Mouse (Mus musculus): Measurements from ENCODE around the gene Prox2.

Gene Prox2

GRCm38 (mm10) chr12:85094010-85094409 lies 16.5 kb downstream of the Prox2 start:
- DNase-seq (ENCODE audit: low spot score in 2 of 2) = peak; percentile 28 to 37

GRCm38 (mm10) chr12:85092214-85092613 lies 18.3 kb downstream of the Prox2 start:
- DNase-seq (ENCODE audit: low spot score in 2 of 2) = peak in 1 of 2 experiments; percentile 46

- DNase-seq (ENCODE audit: low spot score in 2 of 2) = no peak
Observed at GRCm38 (mm10) chr12:85091190-85091589, 19.4 kb downstream of the Prox2 start.

GRCm38 (mm10) chr12:85087845-85088244 lies 22.7 kb downstream of the Prox2 start:
- DNase-seq (ENCODE audit: low spot score in 2 of 2) = no peak

DNA sequence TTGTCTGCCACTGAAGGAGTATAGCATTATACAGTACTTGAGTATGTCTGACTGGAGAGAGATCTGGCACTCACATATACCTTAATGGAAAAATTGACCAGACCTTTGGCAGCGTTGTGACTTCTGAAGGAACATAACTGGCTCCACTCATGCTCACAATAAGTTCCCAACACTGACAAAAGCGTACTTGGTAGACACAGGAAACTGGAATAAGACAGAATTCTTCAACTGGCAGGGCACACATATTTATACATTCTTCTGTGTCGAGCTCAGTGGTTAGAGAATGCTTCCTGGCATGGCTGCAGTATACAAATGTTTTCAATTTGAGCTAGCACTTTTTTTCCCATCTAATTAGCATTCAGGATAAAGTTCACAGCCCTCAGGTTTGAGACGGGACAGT lies 25.6 kb downstream of the Prox2 start:
- no peak for DNase-seq (ENCODE audit: low spot score in 2 of 2)

DNA sequence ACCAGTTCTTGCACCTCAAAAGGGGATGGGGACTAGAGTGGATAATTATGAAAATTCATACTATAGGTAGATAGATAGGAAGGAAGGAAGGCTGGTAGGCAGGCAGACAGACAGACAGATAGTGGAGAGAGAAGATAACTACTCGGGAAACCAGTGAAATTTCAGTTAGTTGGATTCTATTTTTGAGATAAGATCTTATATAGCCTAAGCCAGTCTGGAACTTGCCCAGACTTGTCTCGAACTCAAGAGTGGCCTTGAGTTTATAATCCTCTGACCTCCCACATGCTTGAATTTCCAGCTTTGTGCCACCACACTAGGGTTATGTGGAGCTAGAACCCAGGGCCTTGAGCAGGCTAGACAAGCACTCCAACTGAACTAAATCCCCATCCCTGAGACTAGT lies 26.3 kb downstream of the Prox2 start:
- no peak for DNase-seq (ENCODE audit: low spot score in 2 of 2)

DNA sequence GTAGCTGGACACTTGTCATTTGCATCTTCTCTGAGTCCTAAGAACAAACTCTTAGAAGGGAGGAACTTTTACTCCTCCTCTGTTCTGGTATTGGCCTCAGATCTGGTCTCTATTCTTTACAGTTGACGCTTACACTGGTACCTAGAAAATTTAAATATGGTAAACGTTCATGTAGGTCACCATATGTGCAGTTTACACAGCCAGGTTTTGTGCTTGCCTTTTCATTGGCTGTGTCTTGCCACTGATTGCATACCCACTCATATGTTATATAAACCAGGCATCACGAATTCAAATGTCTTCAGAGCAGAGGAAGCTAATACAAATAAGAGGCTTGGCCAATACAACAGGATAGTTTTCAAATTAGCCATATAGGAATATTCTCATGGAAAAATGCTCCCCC lies 33.5 kb downstream of the Prox2 start:
- no peak for DNase-seq (ENCODE audit: low spot score in 2 of 2)

DNA sequence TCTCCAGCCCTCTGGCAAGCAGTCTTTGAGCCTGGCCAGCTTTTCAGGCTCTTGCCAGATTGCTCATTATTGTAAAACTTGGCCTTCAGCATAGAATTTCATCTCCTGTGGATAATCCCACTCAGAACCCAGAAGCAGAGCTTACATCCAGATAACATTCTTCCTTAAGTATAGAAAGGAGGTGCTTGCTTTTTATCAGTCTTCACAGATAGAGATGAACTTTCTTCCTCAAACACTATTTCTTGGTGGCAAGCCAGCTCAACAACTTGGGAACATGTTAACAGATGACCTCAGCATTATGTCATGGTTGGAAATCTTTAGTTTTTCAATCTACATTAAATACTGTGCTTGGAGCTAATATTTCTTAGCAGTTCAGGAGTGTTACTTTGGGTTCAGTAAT lies 39.5 kb downstream of the Prox2 start:
- no peak for DNase-seq (ENCODE audit: low spot score in 2 of 2)

DNA sequence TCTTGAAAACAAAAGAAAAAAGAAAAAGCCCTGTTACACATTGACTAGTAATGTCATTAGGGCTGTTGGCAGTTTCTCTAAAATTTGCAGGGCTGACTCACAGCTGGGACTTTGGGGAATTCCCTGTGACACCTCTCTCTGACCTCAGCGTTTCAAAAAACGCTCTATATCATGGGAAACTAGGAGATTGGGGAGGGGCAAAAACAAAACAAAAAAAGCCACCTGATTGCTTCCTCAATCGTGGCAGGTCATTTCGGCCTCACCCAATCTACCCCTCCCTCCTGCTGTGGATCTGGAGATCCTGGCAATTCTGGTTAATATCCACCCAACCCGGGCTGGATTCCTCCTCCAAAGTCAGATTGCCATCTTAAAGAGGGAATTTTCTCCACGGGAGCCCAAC lies 59.3 kb downstream of the Prox2 start:
- no peak for DNase-seq (ENCODE audit: low spot score in 2 of 2)
